Mouse (Mus musculus) liver, postnatal 0 days (tissue): ENCODE measurements around the gene Gm10153. TPM values are rescaled to one million over a fixed set of nuclear protein-coding genes. Genes with fewer than 3 reads are reported as not detected.
"Not testable (repeated sequence)": the region's sequence is repeated elsewhere in the genome, so short reads cannot be mapped to it uniquely, and the experiment has no call there.

ENCODE experiments used
- ATAC-seq: fragments of 200-750 bp; cut with Nextera tagmentation; 2 replicates; pipeline ENCODE4 v1.8.0; 2017; ENCODE audit warnings: mild to moderate bottlenecking, moderate library complexity
- DNase-seq: peaks from one replicate; pipeline ENCODE4 v3.0.0-alpha.2; 2016
- H3K27ac ChIP-seq: fragments of 300-500 bp; sonication (generic); 2 replicates; pipeline ENCODE4 v1.5.1; 2014; ENCODE audit warnings: antibody characterized with exemption, moderate library complexity, mild to moderate bottlenecking, low read depth
- H3K27me3 ChIP-seq: fragments of 300-500 bp; sonication (generic); 2 replicates; pipeline ENCODE4 v1.6.1; 2014; ENCODE audit warnings: low read length, control low read depth, mixed read lengths; ENCODE audit not compliant: insufficient read depth
- H3K36me3 ChIP-seq: fragments of 300-500 bp; sonication (generic); replicated peaks from 2 replicates; pipeline ENCODE4 v1.6.1; 2014; ENCODE audit warnings: mild to moderate bottlenecking, control low read depth, low read length, moderate library complexity, mixed read lengths; ENCODE audit not compliant: insufficient read depth
- H3K4me1 ChIP-seq: fragments of 300-500 bp; sonication (generic); 2 replicates; pipeline ENCODE4 v1.6.1; 2014; ENCODE audit warnings: antibody characterized with exemption, mild to moderate bottlenecking, control low read depth; ENCODE audit not compliant: insufficient read depth
- H3K4me2 ChIP-seq: fragments of 300-500 bp; sonication (generic); 2 replicates; pipeline ENCODE4 v1.6.1; 2014; ENCODE audit warnings: low read depth, mild to moderate bottlenecking, low read length, moderate library complexity, mixed read lengths
- H3K4me3 ChIP-seq: fragments of 300-500 bp; sonication (generic); 2 replicates; pipeline ENCODE4 v1.5.1; 2014; ENCODE audit warnings: low read depth, low read length
- H3K9ac ChIP-seq: fragments of 300-500 bp; sonication (generic); replicated peaks from 2 replicates; pipeline ENCODE4 v1.6.1; 2014; ENCODE audit warnings: mild to moderate bottlenecking, moderate library complexity
- H3K9me3 ChIP-seq: fragments of 300-500 bp; sonication (generic); 2 replicates; pipeline ENCODE4 v1.6.1; 2016; ENCODE audit warnings: mild to moderate bottlenecking, control low read depth, low read length, mixed read lengths
- CTCF ChIP-seq: sonication (generic); IDR thresholded peaks from 2 replicates; pipeline ENCODE4 v1.5.1; 2016; ENCODE audit warnings: antibody characterized with exemption, low read depth
- EP300 ChIP-seq: IDR thresholded peaks from 2 replicates; pipeline ENCODE4 v1.6.1; 2016; ENCODE audit warnings: antibody characterized with exemption, low read depth, mild to moderate bottlenecking
- WGBS: fragments of 180-500 bp; shearing (Covaris S2); extraction: QIAGEN DNeasy Blood & Tissue Kit; methylation state at CpG from one replicate; pipeline ENCODE4 v1.1.7; 2014; ENCODE audit not compliant: insufficient replicate concordance; 5-methylcytosine and 5-hydroxymethylcytosine counted together
- polyA plus RNA-seq: library from polyadenylated mRNA; unstranded; fragments of >200 nt; fragmentation: Nextera tagmentation; extraction: Ambion mirVana; gene quantifications from 2 replicates; pipeline ENCODE4 v1.2.1, GENCODE M21; 2015

The Gm10153 gene
- polyA plus RNA-seq, 1 experiment from 2014 or later = not detected

- Histone ChIP-seq H3K36me3 (no peaks in the 10 kb centered on the region), H3K27me3 (no peaks in the 10 kb centered on the region), H3K4me2 (no peak overlapping the region), H3K27ac (no peak overlapping the region), H3K9ac (no peak overlapping the region), H3K9me3 (no peaks in the 10 kb centered on the region), H3K4me3 (no peak overlapping the region), H3K4me1 (no peaks in the 10 kb centered on the region)
- DNase-seq (no peak), ATAC-seq (no peak)
- TF ChIP-seq EP300 (no peak), CTCF (no peak)
Observed at GRCm38 (mm10) chr7:142205488-142205887, 15.3 kb upstream of the Gm10153 start.

- Histone ChIP-seq H3K27me3 (no peaks in the 10 kb centered on the region), H3K36me3 (no peaks in the 10 kb centered on the region), H3K9ac (no peak within 1 kb of the TSS), H3K9me3 (no peaks in the 10 kb centered on the region), H3K4me3 (no peak within 1 kb of the TSS), H3K4me2 (no peak within 1 kb of the TSS), H3K4me1 (no peaks in the 10 kb centered on the region), H3K27ac (no peak within 1 kb of the TSS)
- TF ChIP-seq EP300 (no peak), CTCF (no peak)
- DNase-seq = no peak
- WGBS = 38% methylated on average over 1 of the region's 1 CpGs
- ATAC-seq = no peak
Observed at GRCm38 (mm10) chr7:142201064-142201463, 10.9 kb upstream of the Gm10153 start, which contains the start of gene Krtap5-3. Gene Krtap5-3, plus strand, starts transcription at chr7:142201364.

- no peaks in the 10 kb centered on the region for H3K27me3 ChIP-seq
- H3K27ac ChIP-seq = no peak overlapping the region
- H3K4me2 ChIP-seq = no peak overlapping the region
- no peak overlapping the region for H3K9ac ChIP-seq
- no peak overlapping the region for H3K4me3 ChIP-seq
- H3K36me3 ChIP-seq = no peaks in the 10 kb centered on the region
- ATAC-seq (no peak), DNase-seq (no peak)
- no peaks in the 10 kb centered on the region for H3K9me3 ChIP-seq
- WGBS = 63% methylated on average over 2 of the region's 2 CpGs
- no peaks in the 10 kb centered on the region for H3K4me1 ChIP-seq
- TF ChIP-seq CTCF (no peak), EP300 (no peak)
Observed at GRCm38 (mm10) chr7:142198748-142199147, 8.6 kb upstream of the Gm10153 start.

- H3K27me3 ChIP-seq = no peaks in the 10 kb centered on the region
- H3K4me1 ChIP-seq = no peaks in the 10 kb centered on the region
- H3K4me3 ChIP-seq = no peak overlapping the region
- no peaks in the 10 kb centered on the region for H3K9me3 ChIP-seq
- TF ChIP-seq CTCF = no peak
- TF ChIP-seq EP300 = no peak
- no peak overlapping the region for H3K4me2 ChIP-seq
- ATAC-seq (no peak), DNase-seq (no peak)
- H3K9ac ChIP-seq = no peak overlapping the region
- H3K36me3 ChIP-seq = no peaks in the 10 kb centered on the region
- WGBS = 77% methylated on average over 2 of the region's 2 CpGs
- H3K27ac ChIP-seq = no peak overlapping the region
Observed at GRCm38 (mm10) chr7:142188156-142188555, 2.0 kb downstream of the Gm10153 start.

- no peaks in the 10 kb centered on the region for H3K36me3 ChIP-seq
- H3K9ac ChIP-seq = no peak overlapping the region
- no peak for ATAC-seq
- no peak overlapping the region for H3K27ac ChIP-seq
- no peaks in the 10 kb centered on the region for H3K27me3 ChIP-seq
- H3K4me2 ChIP-seq = no peak overlapping the region
- TF ChIP-seq CTCF (no peak), EP300 (no peak)
- 31% methylated on average over 1 of the region's 1 CpGs for WGBS
- H3K4me1 ChIP-seq = no peaks in the 10 kb centered on the region
- DNase-seq = no peak
- no peak overlapping the region for H3K4me3 ChIP-seq
- H3K9me3 ChIP-seq = no peaks in the 10 kb centered on the region
Observed at GRCm38 (mm10) chr7:142181021-142181420, 9.2 kb downstream of the Gm10153 start.

- no peaks in the 10 kb centered on the region for H3K4me1 ChIP-seq
- H3K9ac ChIP-seq = no peak overlapping the region
- H3K36me3 ChIP-seq = no peaks in the 10 kb centered on the region
- no peaks in the 10 kb centered on the region for H3K27me3 ChIP-seq
- no peak overlapping the region for H3K27ac ChIP-seq
- ATAC-seq (no peak), DNase-seq (no peak)
- no peak overlapping the region for H3K4me3 ChIP-seq
- no peak overlapping the region for H3K4me2 ChIP-seq
- WGBS = 68% methylated on average over 1 of the region's 1 CpGs
- H3K9me3 ChIP-seq = no peaks in the 10 kb centered on the region
- TF ChIP-seq EP300 = no peak
- no peak for TF ChIP-seq CTCF
Observed at GRCm38 (mm10) chr7:142178685-142179084, 11.5 kb downstream of the Gm10153 start.

- not testable (repeated sequence) for DNase-seq, H3K27ac ChIP-seq, H3K4me2 ChIP-seq, H3K4me3 ChIP-seq, H3K4me1 ChIP-seq, H3K9me3 ChIP-seq, H3K27me3 ChIP-seq, H3K9ac ChIP-seq, ATAC-seq, H3K36me3 ChIP-seq
Observed at GRCm38 (mm10) chr7:142175905-142176304, 14.3 kb downstream of the Gm10153 start, which contains the start of gene Krtap5-2. Gene Krtap5-2, minus strand, starts transcription at chr7:142176005.
